Mouse (Mus musculus) midbrain, embryonic 12.5 days (tissue): ENCODE measurements at regions not wholly inside any gene's neighbourhood (a gene's known extent, or its start where the extent isn't known, plus 50 kb on each side); places are given as distances from the start of the nearest gene placed in this dataset.

Experiments used
- ATAC-seq: fragments of 200-750 bp; cut with Nextera tagmentation; 2 replicates; pipeline ENCODE4 v1.8.0; 2017; ENCODE audit warnings: low read depth, moderate TSS enrichment, moderate library complexity; ENCODE audit not compliant: low FRiP score
- H3K27ac ChIP-seq: fragments of 300-500 bp; sonication (generic); replicated peaks from 2 replicates; pipeline ENCODE4 v1.5.1; 2016; ENCODE audit warnings: mild to moderate bottlenecking
- H3K27me3 ChIP-seq: fragments of 300-500 bp; sonication (generic); 2 replicates; pipeline ENCODE4 v1.6.1; 2016; ENCODE audit warnings: mild to moderate bottlenecking
- H3K36me3 ChIP-seq: fragments of 300-500 bp; sonication (generic); 2 replicates; pipeline ENCODE4 v1.6.1; 2016
- H3K4me1 ChIP-seq: fragments of 300-500 bp; sonication (generic); 2 replicates; pipeline ENCODE4 v1.6.1; 2016
- H3K4me2 ChIP-seq: fragments of 300-500 bp; sonication (generic); replicated peaks from 2 replicates; pipeline ENCODE4 v1.6.1; 2016; ENCODE audit warnings: mild to moderate bottlenecking, moderate library complexity
- H3K4me3 ChIP-seq: fragments of 300-500 bp; sonication (generic); 2 replicates; pipeline ENCODE4 v1.5.1; 2016; ENCODE audit warnings: mild to moderate bottlenecking
- H3K9ac ChIP-seq: fragments of 300-500 bp; sonication (generic); replicated peaks from 2 replicates; pipeline ENCODE4 v1.6.1; 2016; ENCODE audit warnings: mild to moderate bottlenecking, moderate library complexity
- H3K9me3 ChIP-seq: fragments of 300-500 bp; sonication (generic); 2 replicates; pipeline ENCODE4 v1.6.1; 2016; ENCODE audit warnings: mild to moderate bottlenecking
- WGBS: fragments of 180-500 bp; shearing (Covaris S2); methylation state at CpG from one replicate; pipeline ENCODE4 v1.1.7; 2016; 5-methylcytosine and 5-hydroxymethylcytosine counted together

- no peaks in the 10 kb centered on the region for H3K9me3 ChIP-seq
- no peak overlapping the region for H3K27ac ChIP-seq
- H3K4me1 ChIP-seq: peaks cover 5% of the 10 kb centered on the region; the same call in 1 of the 2 replicates
- no peaks in the 10 kb centered on the region for H3K27me3 ChIP-seq
- H3K4me2 ChIP-seq: no peak overlapping the region
- WGBS: 86% methylated on average over 1 of the region's 1 CpGs
- H3K36me3 ChIP-seq: no peaks in the 10 kb centered on the region
- no peak overlapping the region for H3K9ac ChIP-seq
- ATAC-seq: no peak
- no peak overlapping the region for H3K4me3 ChIP-seq
These were observed 1359.3 kb upstream of the A1bg start for GRCm38 (mm10) chr15:62282116-62282515.

GRCm38 (mm10) chr15:62279526-62279925 lies 1356.7 kb upstream of the A1bg start:
- no peaks in the 10 kb centered on the region for H3K9me3 ChIP-seq
- 88% methylated on average over 2 of the region's 2 CpGs for WGBS
- no peak overlapping the region for H3K4me2 ChIP-seq
- no peak overlapping the region for H3K27ac ChIP-seq
- peaks cover 3% of the 10 kb centered on the region; the same call in 1 of the 2 replicates for H3K4me1 ChIP-seq
- H3K4me3 ChIP-seq: no peak overlapping the region
- H3K27me3 ChIP-seq: no peaks in the 10 kb centered on the region
- H3K36me3 ChIP-seq: no peaks in the 10 kb centered on the region
- H3K9ac ChIP-seq: no peak overlapping the region
- ATAC-seq: no peak

GRCm38 (mm10) chr15:62274818-62275217 lies 1352.0 kb upstream of the A1bg start:
- no peaks in the 10 kb centered on the region for H3K9me3 ChIP-seq
- H3K4me1 ChIP-seq: no peaks in the 10 kb centered on the region
- H3K9ac ChIP-seq: no peak overlapping the region
- no peak overlapping the region for H3K4me2 ChIP-seq
- no peaks in the 10 kb centered on the region for H3K36me3 ChIP-seq
- H3K27me3 ChIP-seq: no peaks in the 10 kb centered on the region
- no peak overlapping the region for H3K4me3 ChIP-seq
- 96% methylated on average over 1 of the region's 1 CpGs for WGBS
- ATAC-seq: no peak
- H3K27ac ChIP-seq: no peak overlapping the region

- Histone ChIP-seq H3K9ac (no peak overlapping the region), H3K9me3 (no peaks in the 10 kb centered on the region), H3K4me1 (no peaks in the 10 kb centered on the region), H3K27me3 (no peaks in the 10 kb centered on the region), H3K36me3 (no peaks in the 10 kb centered on the region), H3K27ac (no peak overlapping the region), H3K4me3 (no peak overlapping the region), H3K4me2 (no peak overlapping the region)
- WGBS: 70% methylated on average over 1 of the region's 1 CpGs
- ATAC-seq: no peak
These were observed 1351.2 kb upstream of the A1bg start for GRCm38 (mm10) chr15:62273855-62274488.

GRCm38 (mm10) chr15:62272755-62273154 lies 1349.9 kb upstream of the A1bg start:
- Histone ChIP-seq H3K4me1 (no peaks in the 10 kb centered on the region), H3K9me3 (no peaks in the 10 kb centered on the region), H3K36me3 (no peaks in the 10 kb centered on the region), H3K9ac (no peak overlapping the region), H3K4me2 (no peak overlapping the region), H3K27ac (no peak overlapping the region), H3K4me3 (no peak overlapping the region), H3K27me3 (no peaks in the 10 kb centered on the region)
- 90% methylated on average over 2 of the region's 2 CpGs for WGBS
- no peak for ATAC-seq

- WGBS: 92% methylated on average over 2 of the region's 2 CpGs
- H3K9ac ChIP-seq: no peak overlapping the region
- H3K36me3 ChIP-seq: no peaks in the 10 kb centered on the region
- no peak for ATAC-seq
- no peak overlapping the region for H3K27ac ChIP-seq
- H3K4me2 ChIP-seq: no peak overlapping the region
- H3K9me3 ChIP-seq: no peaks in the 10 kb centered on the region
- H3K4me1 ChIP-seq: no peaks in the 10 kb centered on the region
- no peak overlapping the region for H3K4me3 ChIP-seq
- H3K27me3 ChIP-seq: no peaks in the 10 kb centered on the region
These were observed 1348.6 kb upstream of the A1bg start for GRCm38 (mm10) chr15:62271428-62271827.

- no peak overlapping the region for H3K9ac ChIP-seq
- no peak overlapping the region for H3K27ac ChIP-seq
- H3K4me3 ChIP-seq: no peak overlapping the region
- H3K4me2 ChIP-seq: no peak overlapping the region
- no peaks in the 10 kb centered on the region for H3K36me3 ChIP-seq
- H3K9me3 ChIP-seq: no peaks in the 10 kb centered on the region
- 78% methylated on average over 2 of the region's 2 CpGs for WGBS
- H3K4me1 ChIP-seq: no peaks in the 10 kb centered on the region
- no peak for ATAC-seq
- no peaks in the 10 kb centered on the region for H3K27me3 ChIP-seq
These were observed 1345.4 kb upstream of the A1bg start for GRCm38 (mm10) chr15:62268189-62268588.

GRCm38 (mm10) chr15:62267536-62267935 lies 1344.7 kb upstream of the A1bg start:
- Histone ChIP-seq H3K36me3 (no peaks in the 10 kb centered on the region), H3K4me3 (no peak overlapping the region), H3K9me3 (no peaks in the 10 kb centered on the region), H3K27me3 (no peaks in the 10 kb centered on the region), H3K27ac (no peak overlapping the region), H3K4me1 (no peaks in the 10 kb centered on the region), H3K4me2 (no peak overlapping the region), H3K9ac (no peak overlapping the region)
- WGBS: 89% methylated on average over 6 of the region's 6 CpGs
- no peak for ATAC-seq

- Histone ChIP-seq H3K4me1 (no peaks in the 10 kb centered on the region), H3K27me3 (no peaks in the 10 kb centered on the region), H3K9me3 (no peaks in the 10 kb centered on the region), H3K9ac (no peak overlapping the region), H3K4me2 (no peak overlapping the region), H3K36me3 (no peaks in the 10 kb centered on the region), H3K4me3 (no peak overlapping the region), H3K27ac (no peak overlapping the region)
- ATAC-seq: no peak
- 91% methylated on average over 6 of the region's 6 CpGs for WGBS
These were observed 1343.2 kb upstream of the A1bg start for GRCm38 (mm10) chr15:62266025-62266424.

GRCm38 (mm10) chr15:62265484-62265937 lies 1342.7 kb upstream of the A1bg start:
- no peak overlapping the region for H3K27ac ChIP-seq
- WGBS: 81% methylated on average over 4 of the region's 4 CpGs

GRCm38 (mm10) chr15:62264966-62265365 lies 1342.2 kb upstream of the A1bg start:
- Histone ChIP-seq H3K9me3 (no peaks in the 10 kb centered on the region), H3K9ac (no peak overlapping the region), H3K4me2 (no peak overlapping the region), H3K36me3 (no peaks in the 10 kb centered on the region), H3K4me3 (no peak overlapping the region), H3K27me3 (no peaks in the 10 kb centered on the region), H3K27ac (no peak overlapping the region), H3K4me1 (no peaks in the 10 kb centered on the region)
- WGBS: 75% methylated on average over 1 of the region's 1 CpGs
- no peak for ATAC-seq

More at GRCm38 (mm10) chr15:62265484-62265937, 1342.7 kb upstream of the A1bg start:
- Histone ChIP-seq H3K36me3 (no peaks in the 10 kb centered on the region), H3K9me3 (no peaks in the 10 kb centered on the region), H3K9ac (no peak overlapping the region), H3K27me3 (no peaks in the 10 kb centered on the region), H3K4me2 (no peak overlapping the region), H3K4me3 (no peak overlapping the region), H3K4me1 (no peaks in the 10 kb centered on the region)
- no peak for ATAC-seq

GRCm38 (mm10) chr15:62264183-62264582 lies 1341.4 kb upstream of the A1bg start:
- Histone ChIP-seq H3K9ac (no peak overlapping the region), H3K4me1 (no peaks in the 10 kb centered on the region), H3K4me3 (no peak overlapping the region), H3K36me3 (no peaks in the 10 kb centered on the region), H3K4me2 (no peak overlapping the region), H3K27ac (no peak overlapping the region), H3K9me3 (no peaks in the 10 kb centered on the region), H3K27me3 (no peaks in the 10 kb centered on the region)
- no peak for ATAC-seq
- WGBS: 93% methylated on average over 1 of the region's 1 CpGs

- no peak overlapping the region for H3K27ac ChIP-seq
- H3K4me1 ChIP-seq: peaks cover 7% of the 10 kb centered on the region
- H3K9me3 ChIP-seq: no peaks in the 10 kb centered on the region
- 92% methylated on average over 5 of the region's 5 CpGs for WGBS
- H3K27me3 ChIP-seq: no peaks in the 10 kb centered on the region
- ATAC-seq: no peak
- no peak overlapping the region for H3K9ac ChIP-seq
- no peaks in the 10 kb centered on the region for H3K36me3 ChIP-seq
- no peak overlapping the region for H3K4me2 ChIP-seq
- H3K4me3 ChIP-seq: no peak overlapping the region
These were observed 1339.7 kb upstream of the A1bg start for GRCm38 (mm10) chr15:62262487-62262886.
